In genomic region chr7:81124773-81125172, GRCm38 (mm10) we compare ENCODE assay signal across 16 mouse cellular contexts. TPM values are rescaled to one million over a fixed set of nuclear protein-coding genes. Genes with fewer than 3 reads are reported as not detected.
DNase-seq lines count a peak whose midpoint lies in the region; ATAC-seq and TF ChIP-seq lines count a peak whose summit lies in the region.
"Had no signal": no experiment of that assay in that cellular context is flagged by ENCODE, and none has a peak within 500 bp of the region (broad histone marks: within the 10 kb centered on the region; RNA-seq: fewer than 3 reads in every experiment).

No protein-coding gene starts in this region.

- WGBS in forebrain, embryonic 10.5 days: 83% methylated on average over 8 of the region's 8 CpGs
- WGBS in forebrain, embryonic 16.5 days: 85% methylated on average over 8 of the region's 8 CpGs
- WGBS in liver, embryonic 13.5 days (ENCODE audit: insufficient replicate concordance): 38% methylated on average over 8 of the region's 8 CpGs
- WGBS in thymus, adult 2 months: 97% methylated on average over 8 of the region's 8 CpGs

- H3K9me3 ChIP-seq in forebrain, embryonic 10.5 days: peaks cover 9% of the 10 kb centered on the region; the same call in 1 of the 2 replicates
- H3K9me3 ChIP-seq in forebrain, embryonic 16.5 days (ENCODE audit: control insufficient read depth, low read length): no peaks in the 10 kb centered on the region
- H3K9me3 ChIP-seq in liver, embryonic 13.5 days (replicated peaks): no peaks in the 10 kb centered on the region

- no peaks in the 10 kb centered on the region for H3K36me3 ChIP-seq in forebrain, embryonic 10.5 days (replicated peaks)
- no peaks in the 10 kb centered on the region for H3K36me3 ChIP-seq in forebrain, embryonic 16.5 days (ENCODE audit: control insufficient read depth, insufficient read depth)
- no peaks in the 10 kb centered on the region for H3K36me3 ChIP-seq in liver, embryonic 13.5 days
- no peaks in the 10 kb centered on the region for H3K36me3 ChIP-seq in thymus, adult 2 months (ENCODE audit: control insufficient read depth, insufficient read depth, low read length)
- H3K36me3 ChIP-seq: midbrain, embryonic 12.5 days had no signal

- H3K27me3 ChIP-seq in forebrain, embryonic 10.5 days (ENCODE audit: poor library complexity, severe bottlenecking): no peaks in the 10 kb centered on the region
- no peaks in the 10 kb centered on the region for H3K27me3 ChIP-seq in forebrain, embryonic 16.5 days (replicated peaks; ENCODE audit: control insufficient read depth, insufficient read depth, low read length)
- H3K27me3 ChIP-seq in liver, embryonic 13.5 days: no peaks in the 10 kb centered on the region; the same call in 1 of the 2 replicates
- no peaks in the 10 kb centered on the region for H3K27me3 ChIP-seq in thymus, adult 2 months (ENCODE audit: control insufficient read depth, insufficient read depth, low read length)
- H3K27me3 ChIP-seq: midbrain, embryonic 12.5 days had no signal

- no peak for ATAC-seq in forebrain, embryonic 16.5 days
- ATAC-seq in erythroblast, adult 5-6 weeks (replicated peaks; ENCODE audit: low FRiP score, poor library complexity, severe bottlenecking): peak; percentile 74
- ATAC-seq in liver, embryonic 13.5 days (ENCODE audit: low read depth): peak; percentile 89
- no peak for ATAC-seq in cerebellum, adult (ENCODE audit: insufficient number of reproducible peaks, low FRiP score, low TSS enrichment)

- no peak for TF ChIP-seq POLR2A in thymus, adult 2 months (IDR thresholded peaks at IDR 0.05; ENCODE audit: control insufficient read depth, extremely low read depth, insufficient read depth, low read length, poor library complexity)

- no peak overlapping the region for H3K9ac ChIP-seq in forebrain, embryonic 16.5 days (replicated peaks; ENCODE audit: low read depth, low read length)
- H3K9ac ChIP-seq in liver, embryonic 13.5 days: peak overlapping the region; percentile 62
- H3K9ac ChIP-seq: lung, embryonic 14.5 days; midbrain, embryonic 12.5 days had no signal

- peaks cover 34% of the 10 kb centered on the region for H3K4me1 ChIP-seq in forebrain, embryonic 10.5 days
- H3K4me1 ChIP-seq in forebrain, embryonic 16.5 days (replicated peaks; ENCODE audit: control insufficient read depth, insufficient read depth, low read length): no peaks in the 10 kb centered on the region
- peaks cover 42% of the 10 kb centered on the region for H3K4me1 ChIP-seq in liver, embryonic 13.5 days (replicated peaks)
- H3K4me1 ChIP-seq in thymus, adult 2 months (replicated peaks; ENCODE audit: control insufficient read depth, insufficient read depth, low read length): peaks cover 5% of the 10 kb centered on the region

- peak overlapping the region; percentile 63 for H3K27ac ChIP-seq in forebrain, embryonic 10.5 days
- H3K27ac ChIP-seq in forebrain, embryonic 16.5 days (ENCODE audit: low read length): no peak overlapping the region
- H3K27ac ChIP-seq in liver, embryonic 13.5 days: peak overlapping the region; percentile 88
- H3K27ac ChIP-seq in thymus, adult 2 months (ENCODE audit: control insufficient read depth, insufficient read depth, low read length): no peak overlapping the region
- H3K27ac ChIP-seq: midbrain, embryonic 12.5 days had no signal

- no peak for TF ChIP-seq CTCF in thymus, adult 2 months (IDR thresholded peaks at IDR 0.05; ENCODE audit: borderline replicate concordance, control insufficient read depth, extremely low read depth, insufficient read depth, low read length, poor library complexity)

- no peak overlapping the region for H3K4me2 ChIP-seq in forebrain, embryonic 16.5 days (ENCODE audit: low read length)
- peak overlapping the region; percentile 69 for H3K4me2 ChIP-seq in liver, embryonic 13.5 days
- H3K4me2 ChIP-seq: lung, embryonic 14.5 days; midbrain, embryonic 12.5 days had no signal

- DNase-seq in forebrain, embryonic 10.5 days (ENCODE audit: extremely low spot score, low spot score): no peak
- peak; percentile 70 to 78 for DNase-seq in heart, adult 9 months (ENCODE audit: low spot score in 2 of 2)
- peak; percentile 70 for DNase-seq in liver, embryonic 13.5 days
- DNase-seq in left cerebral cortex, adult 8-10 months (ENCODE audit: low spot score in 2 of 2): no peak
- DNase-seq in thymus, adult 2 months: no peak
- DNase-seq: cerebellum, adult 9-10 months; lung, embryonic 14.5 days; right cerebral cortex, postnatal 4 days; thymus, postnatal 14 days had no signal

- H3K4me3 ChIP-seq in forebrain, embryonic 10.5 days: no peak overlapping the region
- no peak overlapping the region for H3K4me3 ChIP-seq in forebrain, embryonic 16.5 days (replicated peaks; ENCODE audit: low read length)
- peak overlapping the region; percentile 35 for H3K4me3 ChIP-seq in liver, embryonic 13.5 days (replicated peaks)
- H3K4me3 ChIP-seq in thymus, adult 2 months (ENCODE audit: control insufficient read depth, insufficient read depth, low read length): no peak overlapping the region
- H3K4me3 ChIP-seq: midbrain, embryonic 12.5 days had no signal

RNA-seq across cellular contexts. Expression of gene Slc28a1, which starts 10.2 kb away (rescaled TPM):
- 0.10 TPM in 1 of 2 replicates, not detected in the other for polyA plus RNA-seq in forebrain, embryonic 10.5 days (2016; fragmentation: Nextera tagmentation; extraction: Ambion mirVana)
- polyA plus RNA-seq in forebrain, embryonic 16.5 days (2015; fragmentation: Nextera tagmentation; extraction: Ambion mirVana): not detected in 2 replicates
- 0.84 TPM in 1 of 2 replicates, not detected in the other for total RNA-seq in erythroblast, adult 5-6 weeks (2015; ENCODE audit: low replicate concordance)
- 0.26 TPM in 1 of 2 replicates, not detected in the other for total RNA-seq in erythroblast, adult 5-6 weeks (2017; ENCODE audit: low replicate concordance)
- 0.54 and 0.75 TPM in 2 replicates for polyA plus RNA-seq in liver, embryonic 13.5 days (2015; fragmentation: Nextera tagmentation; extraction: Ambion mirVana)
- total RNA-seq in left cerebral cortex, adult 8-10 months (2022): under 1 TPM in 3 of 4 experiments, not detected in 1; 0.20 to 0.32 (median 0.26) TPM
- 0.15 and 0.24 TPM in 2 replicates for polyA plus RNA-seq in thymus, adult 2 months (2012; rRNA removed)
- total RNA-seq: granulocyte monocyte progenitor cell, adult 5-6 weeks; layer of hippocampus, postnatal 25 days had no signal
- polyA plus RNA-seq: lung, embryonic 14.5 days; midbrain, embryonic 12.5 days; neural tube, embryonic 14.5 days had no signal

Comparison
In these comparisons a context has a peak if more than half of its experiments do, and no peak if none do; other contexts are left out.
1. H3K27ac ChIP-seq: peak in forebrain, embryonic 10.5 days (single experiment) and liver, embryonic 13.5 days (single experiment); none in forebrain, embryonic 16.5 days (single experiment) and thymus, adult 2 months (single experiment).
2. DNase-seq: peak in heart, adult 9 months (2 of 2) and liver, embryonic 13.5 days (single experiment); none in forebrain, embryonic 10.5 days (single experiment), left cerebral cortex, adult 8-10 months (0 of 2) and thymus, adult 2 months (single experiment).
3. ATAC-seq: peak in erythroblast, adult 5-6 weeks (single experiment) and liver, embryonic 13.5 days (single experiment); none in forebrain, embryonic 16.5 days (single experiment) and cerebellum, adult (single experiment).